14 mouse cellular contexts compared by ENCODE assay signal in the genomic region with DNA sequence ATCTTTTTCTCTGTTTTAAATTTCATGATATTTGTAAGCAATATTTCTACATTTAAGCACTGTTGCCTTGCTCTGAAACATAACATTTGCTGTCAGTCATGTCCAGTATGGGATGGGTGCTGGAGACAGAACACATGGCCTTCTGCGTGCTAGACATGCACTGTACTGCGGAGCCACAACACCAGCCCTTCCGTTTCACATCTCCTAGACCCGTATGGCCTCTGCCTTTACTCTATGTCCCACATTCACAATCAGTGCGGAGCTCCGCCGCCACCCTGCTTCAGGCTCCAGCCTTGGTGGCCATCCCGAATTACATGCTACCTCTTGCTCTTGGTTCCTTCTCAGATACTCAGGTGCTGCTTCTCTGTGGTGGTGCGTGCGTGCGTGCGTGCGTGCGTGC.
DNase-seq lines count a peak whose midpoint lies in the region; ATAC-seq and TF ChIP-seq lines count a peak whose summit lies in the region.
"Had no signal": no experiment of that assay in that cellular context is flagged by ENCODE, and none has a peak within 500 bp of the region (broad histone marks: within the 10 kb centered on the region; RNA-seq: fewer than 3 reads in every experiment).

No protein-coding gene starts in this region.

- no peak for TF ChIP-seq POLR2A in limb, embryonic 14.5 days (IDR thresholded peaks at IDR 0.05; ENCODE audit: borderline replicate concordance, extremely low read depth, insufficient read depth, insufficient read length)

- WGBS in lung, embryonic 14.5 days, result 91% methylated on average over 14 of the region's 14 CpGs
- WGBS in limb, embryonic 14.5 days, result 83% methylated on average over 14 of the region's 14 CpGs
- WGBS in hindbrain, embryonic 13.5 days, result 97% methylated on average over 14 of the region's 14 CpGs

- H3K36me3 ChIP-seq in lung, embryonic 14.5 days (ENCODE audit: insufficient read depth), result no peaks in the 10 kb centered on the region
- H3K36me3 ChIP-seq in limb, embryonic 14.5 days (ENCODE audit: control insufficient read depth, insufficient read depth, low read length), result no peaks in the 10 kb centered on the region
- no peaks in the 10 kb centered on the region for H3K36me3 ChIP-seq in hindbrain, embryonic 13.5 days
- H3K36me3 ChIP-seq: forebrain, embryonic 15.5 days; hindbrain, embryonic 12.5 days; neural tube, embryonic 13.5 days had no signal

- ATAC-seq in lung, embryonic 14.5 days (ENCODE audit: insufficient read depth), result no peak
- no peak for ATAC-seq in limb, embryonic 14.5 days (ENCODE audit: low FRiP score, low read depth)
- no peak for ATAC-seq in hindbrain, embryonic 13.5 days (ENCODE audit: low FRiP score)
- ATAC-seq: forebrain, embryonic 15.5 days had no signal

- H3K27me3 ChIP-seq in lung, embryonic 14.5 days (ENCODE audit: insufficient read depth, low read length), result no peaks in the 10 kb centered on the region
- no peaks in the 10 kb centered on the region for H3K27me3 ChIP-seq in limb, embryonic 14.5 days (ENCODE audit: control insufficient read depth, insufficient read depth, low read length)
- H3K27me3 ChIP-seq in hindbrain, embryonic 13.5 days, result no peaks in the 10 kb centered on the region
- H3K27me3 ChIP-seq: forebrain, embryonic 15.5 days; hindbrain, embryonic 12.5 days; neural tube, embryonic 13.5 days had no signal

- H3K9me3 ChIP-seq in lung, embryonic 14.5 days (ENCODE audit: low read depth, low read length), result no peaks in the 10 kb centered on the region
- H3K9me3 ChIP-seq in limb, embryonic 14.5 days (ENCODE audit: control insufficient read depth, low read length), result no peaks in the 10 kb centered on the region
- H3K9me3 ChIP-seq in hindbrain, embryonic 13.5 days, result no peaks in the 10 kb centered on the region
- H3K9me3 ChIP-seq: forebrain, embryonic 15.5 days; hindbrain, embryonic 12.5 days; neural tube, embryonic 13.5 days had no signal

- H3K4me3 ChIP-seq in lung, embryonic 14.5 days (ENCODE audit: low read depth, low read length), result no peak overlapping the region
- no peak overlapping the region for H3K4me3 ChIP-seq in limb, embryonic 14.5 days (replicated peaks; ENCODE audit: low read length)
- H3K4me3 ChIP-seq in hindbrain, embryonic 13.5 days, result no peak overlapping the region
- H3K4me3 ChIP-seq: forebrain, embryonic 15.5 days; hindbrain, embryonic 12.5 days; neural tube, embryonic 13.5 days had no signal

- no peak overlapping the region for H3K9ac ChIP-seq in lung, embryonic 14.5 days
- H3K9ac ChIP-seq in limb, embryonic 14.5 days (ENCODE audit: low read depth, low read length, severe bottlenecking), result no peak overlapping the region
- H3K9ac ChIP-seq in hindbrain, embryonic 13.5 days, result no peak overlapping the region
- H3K9ac ChIP-seq: forebrain, embryonic 15.5 days; hindbrain, embryonic 12.5 days; neural tube, embryonic 13.5 days had no signal

- no peak for TF ChIP-seq CTCF in lung, embryonic 14.5 days (IDR thresholded peaks at IDR 0.05; ENCODE audit: low read depth)

- H3K4me1 ChIP-seq in lung, embryonic 14.5 days (ENCODE audit: insufficient read depth), result no peaks in the 10 kb centered on the region; the same call in 1 of the 2 replicates
- H3K4me1 ChIP-seq in limb, embryonic 14.5 days (ENCODE audit: control insufficient read depth, insufficient read depth, low read length), result peaks cover 16% of the 10 kb centered on the region
- peaks cover 17% of the 10 kb centered on the region; the same call in 1 of the 2 replicates for H3K4me1 ChIP-seq in hindbrain, embryonic 13.5 days (replicated peaks)

- peak overlapping the region; percentile 65 for H3K27ac ChIP-seq in lung, embryonic 14.5 days (ENCODE audit: low read depth)
- H3K27ac ChIP-seq in limb, embryonic 14.5 days (replicated peaks; ENCODE audit: low read depth, low read length), result peak overlapping the region; percentile 72; the same call in 1 of the 2 replicates
- H3K27ac ChIP-seq in hindbrain, embryonic 13.5 days, result no peak overlapping the region
- H3K27ac ChIP-seq: forebrain, embryonic 15.5 days; hindbrain, embryonic 12.5 days; neural tube, embryonic 13.5 days had no signal

- no peak overlapping the region for H3K4me2 ChIP-seq in lung, embryonic 14.5 days
- no peak overlapping the region for H3K4me2 ChIP-seq in limb, embryonic 14.5 days (replicated peaks; ENCODE audit: low read depth, low read length, severe bottlenecking)
- H3K4me2 ChIP-seq in hindbrain, embryonic 13.5 days, result no peak overlapping the region
- H3K4me2 ChIP-seq: forebrain, embryonic 15.5 days; hindbrain, embryonic 12.5 days; neural tube, embryonic 13.5 days had no signal

- DNase-seq in cerebellum, adult 9-11 months, result peak; percentile 21
- DNase-seq in cerebellum, adult 11 months, result no peak
- no peak for DNase-seq in lung, embryonic 14.5 days
- DNase-seq in lung, adult 18-20 months, result no peak
- peak; percentile 49 for DNase-seq in ZHBTc4 (ENCODE audit: low read depth, low spot score)
- DNase-seq in limb, embryonic 14.5 days (ENCODE audit: low spot score), result no peak
- no peak for DNase-seq in adrenal gland, postnatal 36 days
- DNase-seq: cerebellum, adult 9-10 months; right cerebral cortex, postnatal 14 days; thymus, postnatal 36 days had no signal

Comparison
In these comparisons a context has a peak if more than half of its experiments do, and no peak if none do; other contexts are left out.
1. DNase-seq: peak in cerebellum, adult 9-11 months (single experiment) and ZHBTc4 (single experiment); none in cerebellum, adult 11 months (single experiment), lung, embryonic 14.5 days (single experiment), lung, adult 18-20 months (0 of 2), limb, embryonic 14.5 days (single experiment) and adrenal gland, postnatal 36 days (0 of 2).